Comparison of ENCODE assay signal across 9 mouse cellular contexts in genomic region chr12:76496324-76496723, GRCm38 (mm10). TPM values are rescaled to one million over a fixed set of nuclear protein-coding genes. Genes with fewer than 3 reads are reported as not detected.
DNase-seq lines count a peak whose midpoint lies in the region; ATAC-seq lines count a peak whose summit lies in the region.
"Had no signal": no experiment of that assay in that cellular context is flagged by ENCODE, and none has a peak within 500 bp of the region (broad histone marks: within the 10 kb centered on the region; RNA-seq: fewer than 3 reads in every experiment).

No protein-coding gene starts in this region.

- no peaks in the 10 kb centered on the region for H3K4me1 ChIP-seq in midbrain, embryonic 11.5 days (ENCODE audit: control insufficient read depth, insufficient read depth, low read length)
- H3K4me1 ChIP-seq in midbrain, embryonic 16.5 days (ENCODE audit: control insufficient read depth, insufficient read depth, low read length), result no peaks in the 10 kb centered on the region
- H3K4me1 ChIP-seq in heart, embryonic 14.5 days (ENCODE audit: control insufficient read depth in 2 of 2, insufficient read depth in 2 of 2, low read length in 2 of 2), result 0 out of 4 replicates have a peak, but pooled peaks cover 0 to 4% of the 10 kb centered on the region in 2 experiments
- no peaks in the 10 kb centered on the region for H3K4me1 ChIP-seq in midbrain, embryonic 14.5 days (ENCODE audit: control insufficient read depth, insufficient read depth, low read length)

- 34% methylated on average over 12 of the region's 12 CpGs for WGBS in midbrain, embryonic 11.5 days
- 30% methylated on average over 12 of the region's 12 CpGs for WGBS in midbrain, embryonic 16.5 days
- 26% methylated on average over 12 of the region's 12 CpGs for WGBS in heart, embryonic 14.5 days
- WGBS in midbrain, embryonic 14.5 days, result 32% methylated on average over 12 of the region's 12 CpGs

- H3K9ac ChIP-seq in midbrain, embryonic 11.5 days (ENCODE audit: low read length), result no peak overlapping the region
- no peak overlapping the region for H3K9ac ChIP-seq in midbrain, embryonic 16.5 days (ENCODE audit: low read depth, low read length)
- H3K9ac ChIP-seq in heart, embryonic 14.5 days (ENCODE audit: low read length), result no peak overlapping the region
- no peak overlapping the region for H3K9ac ChIP-seq in midbrain, embryonic 14.5 days (replicated peaks; ENCODE audit: low read length)

- peak; percentile 93 for DNase-seq in midbrain, embryonic 11.5 days (ENCODE audit: low spot score, missing footprints)
- peak; percentile 82 for DNase-seq in ZHBTc4 (ENCODE audit: low read depth, low spot score)
- peak; percentile 80 for DNase-seq in embryo, embryonic 11 days
- peak; percentile 58 to 64 for DNase-seq in layer of hippocampus, postnatal 10 days (ENCODE audit: low spot score in 2 of 2)
- DNase-seq in midbrain, embryonic 14.5 days, result peak; percentile 81
- peak; percentile 10 to 39 for DNase-seq in thymus, postnatal 36 days

- H3K27ac ChIP-seq in midbrain, embryonic 11.5 days (ENCODE audit: low read depth, low read length), result no peak overlapping the region
- no peak overlapping the region for H3K27ac ChIP-seq in midbrain, embryonic 16.5 days (ENCODE audit: low read length)
- no peak overlapping the region for H3K27ac ChIP-seq in heart, embryonic 14.5 days (replicated peaks in 1 of 2; ENCODE audit: control insufficient read depth in 1 of 2, insufficient read depth in 1 of 2, low read depth in 2 of 2, low read length in 2 of 2)
- no peak overlapping the region for H3K27ac ChIP-seq in midbrain, embryonic 14.5 days (replicated peaks; ENCODE audit: low read depth, low read length)

- no peaks in the 10 kb centered on the region for H3K27me3 ChIP-seq in midbrain, embryonic 11.5 days (ENCODE audit: control insufficient read depth, insufficient read depth, low read length)
- no peaks in the 10 kb centered on the region for H3K27me3 ChIP-seq in midbrain, embryonic 16.5 days (ENCODE audit: control insufficient read depth, insufficient read depth, low read depth, low read length)
- H3K27me3 ChIP-seq in heart, embryonic 14.5 days (ENCODE audit: control insufficient read depth, insufficient read depth, low read length), result no peaks in the 10 kb centered on the region
- no peaks in the 10 kb centered on the region for H3K27me3 ChIP-seq in midbrain, embryonic 14.5 days (ENCODE audit: control insufficient read depth, insufficient read depth, low read length)

- ATAC-seq in midbrain, embryonic 11.5 days (ENCODE audit: low FRiP score), result no peak
- no peak for ATAC-seq in midbrain, embryonic 16.5 days
- ATAC-seq in heart, embryonic 14.5 days (ENCODE audit: insufficient number of reproducible peaks, insufficient read depth, low FRiP score, low read depth), result no peak
- no peak for ATAC-seq in midbrain, embryonic 14.5 days (ENCODE audit: low FRiP score, low TSS enrichment)

- no peak overlapping the region for H3K4me3 ChIP-seq in midbrain, embryonic 11.5 days (ENCODE audit: low read depth, low read length)
- no peak overlapping the region for H3K4me3 ChIP-seq in midbrain, embryonic 16.5 days (ENCODE audit: low read depth, low read length)
- no peak overlapping the region for H3K4me3 ChIP-seq in heart, embryonic 14.5 days (ENCODE audit: control insufficient read depth in 1 of 2, insufficient read depth in 1 of 2, low read depth in 1 of 2, low read length in 2 of 2)
- no peak overlapping the region for H3K4me3 ChIP-seq in midbrain, embryonic 14.5 days (replicated peaks; ENCODE audit: low read depth, low read length)
- H3K4me3 ChIP-seq: erythroblast, embryonic 14.5 days had no signal

- no peak overlapping the region for H3K4me2 ChIP-seq in midbrain, embryonic 11.5 days
- H3K4me2 ChIP-seq in midbrain, embryonic 16.5 days (ENCODE audit: low read length), result no peak overlapping the region
- H3K4me2 ChIP-seq in heart, embryonic 14.5 days (ENCODE audit: low read length), result 0 out of 2 replicates have a peak overlapping the region, but pooled peaks have one; percentile 16
- no peak overlapping the region for H3K4me2 ChIP-seq in midbrain, embryonic 14.5 days (ENCODE audit: low read length)

- no peaks in the 10 kb centered on the region for H3K9me3 ChIP-seq in midbrain, embryonic 11.5 days (ENCODE audit: control insufficient read depth, low read length)
- H3K9me3 ChIP-seq in midbrain, embryonic 16.5 days (replicated peaks; ENCODE audit: control insufficient read depth, low read length, poor library complexity, severe bottlenecking), result no peaks in the 10 kb centered on the region
- H3K9me3 ChIP-seq in heart, embryonic 14.5 days (ENCODE audit: control insufficient read depth, low read length), result no peaks in the 10 kb centered on the region
- H3K9me3 ChIP-seq in midbrain, embryonic 14.5 days (ENCODE audit: control insufficient read depth, low read length), result no peaks in the 10 kb centered on the region

- no peaks in the 10 kb centered on the region for H3K36me3 ChIP-seq in midbrain, embryonic 11.5 days (ENCODE audit: control insufficient read depth, insufficient read depth, low read length)
- H3K36me3 ChIP-seq in midbrain, embryonic 16.5 days (ENCODE audit: control insufficient read depth, insufficient read depth, low read length), result no peaks in the 10 kb centered on the region
- H3K36me3 ChIP-seq in heart, embryonic 14.5 days (ENCODE audit: control insufficient read depth, insufficient read depth, low read length), result no peaks in the 10 kb centered on the region
- H3K36me3 ChIP-seq in midbrain, embryonic 14.5 days (ENCODE audit: control insufficient read depth, insufficient read depth, low read length), result no peaks in the 10 kb centered on the region

RNA-seq across cellular contexts. Expression of gene Plekhg3, which starts 34.4 kb away (rescaled TPM):
- 0.62 and 1.3 TPM in 2 replicates for polyA plus RNA-seq in midbrain, embryonic 11.5 days (2014; fragmentation: Nextera tagmentation; extraction: Ambion mirVana)
- polyA plus RNA-seq in midbrain, embryonic 16.5 days (2015; fragmentation: Nextera tagmentation; extraction: Ambion mirVana), result 0.93 and 1.3 TPM in 2 replicates
- 5.9 and 7.5 TPM in 2 replicates for polyA plus RNA-seq in heart, embryonic 14.5 days (2014; fragmentation: Nextera tagmentation; extraction: Ambion mirVana)
- total RNA-seq in layer of hippocampus, postnatal 10 days (2021), result 1 to 10 TPM; 6.1 to 6.2 TPM
- polyA plus RNA-seq in midbrain, embryonic 14.5 days (2014; fragmentation: Nextera tagmentation; extraction: Ambion mirVana), result 0.20 and 1.1 TPM in 2 replicates

Comparison
In these comparisons a context has a peak if more than half of its experiments do, and no peak if none do; other contexts are left out.
1. DNase-seq: peak in every context shown above with its lines; median percentile 93 in midbrain, embryonic 11.5 days; 82 in ZHBTc4; 81 in midbrain, embryonic 14.5 days; 80 in embryo, embryonic 11 days; 61 in layer of hippocampus, postnatal 10 days; 24 in thymus, postnatal 36 days.